Mouse (Mus musculus): ENCODE measurements at regions not wholly inside any gene's neighbourhood (a gene's known extent, or its start where the extent isn't known, plus 50 kb on each side); places are given as distances from the start of the nearest gene placed in this dataset.
A peak's percentile ranks its signal among the peaks of the same experiment; 100 is the strongest.

GRCm38 (mm10) chr5:39000643-39001042, 124.0 kb upstream of the Clnk start:
- no peak for DNase-seq

GRCm38 (mm10) chr5:38999700-39000099, 123.1 kb upstream of the Clnk start:
- DNase-seq: no peak

GRCm38 (mm10) chr5:38972397-38973159, 96.0 kb upstream of the Clnk start:
- no peak for DNase-seq

GRCm38 (mm10) chr5:38970497-38970896, 93.9 kb upstream of the Clnk start:
- no peak for DNase-seq

GRCm38 (mm10) chr5:38967010-38967409, 90.4 kb upstream of the Clnk start:
- peak; percentile 11 for DNase-seq

- DNase-seq: no peak
These were observed 87.8 kb upstream of the Clnk start for GRCm38 (mm10) chr5:38964445-38964844.

GRCm38 (mm10) chr5:38950520-38951288, 74.1 kb upstream of the Clnk start:
- no peak for DNase-seq

- DNase-seq: peak; percentile 47
These were observed 69.5 kb upstream of the Clnk start for GRCm38 (mm10) chr5:38945903-38946686.

GRCm38 (mm10) chr5:38932382-38933079, 55.9 kb upstream of the Clnk start:
- DNase-seq: no peak

- DNase-seq: no peak
These were observed 50.4 kb upstream of the Clnk start for GRCm38 (mm10) chr5:38927051-38927450.
